Mouse (Mus musculus) lung, adult 2 months (tissue): ENCODE measurements around the gene Inpp5f.

Experiments
- CTCF ChIP-seq: fragments of 200-500 bp; IDR thresholded peaks from 2 replicates; pipeline ENCODE4 v1.5.1; 2011; ENCODE audit warnings: mild to moderate bottlenecking, low read length, control low read depth; ENCODE audit not compliant: insufficient read depth
- POLR2A ChIP-seq: fragments of 200-500 bp; IDR thresholded peaks from 2 replicates; pipeline ENCODE4 v1.6.1; 2011; ENCODE audit warnings: low read depth, mild to moderate bottlenecking, control low read depth, low read length, borderline replicate concordance; ENCODE audit errors: extremely low read depth

GRCm38 (mm10) chr7:128575211-128575610 is 35.9 kb upstream of the Inpp5f start:
- TF ChIP-seq CTCF (no peak), POLR2A (no peak)
